Mouse (Mus musculus): ENCODE results near the gene Fbxw21.

GRCm38 (mm10) chr9:109114871-109115270 is 47.0 kb downstream of the Fbxw21 start:
- TF ChIP-seq EP300 (IDR thresholded peaks at IDR 0.05) (no peak), CTCF (IDR thresholded peaks at IDR 0.05) (no peak)

All from lung, postnatal 0 days (tissue).